Mouse (Mus musculus) heart, adult 2 months (tissue): ENCODE data around the gene Tshb. TPM values are rescaled to one million over a fixed set of nuclear protein-coding genes. Genes with fewer than 3 reads are reported as not detected.

ENCODE experiments used
- DNase-seq, 2 experiments: peaks; one replicate each; pipeline ENCODE4 v3.0.0; 2021
- H3K27ac ChIP-seq: fragments of 200-600 bp; 2 replicates; pipeline ENCODE4 v1.8.1; 2022
- H3K27me3 ChIP-seq: fragments of 200-500 bp; 2 replicates; pipeline ENCODE4 v1.6.1; 2012; ENCODE audit warnings: mild to moderate bottlenecking, low read length, inconsistent platforms, mixed read lengths; ENCODE audit not compliant: control insufficient read depth, insufficient read depth
- H3K36me3 ChIP-seq: fragments of 200-500 bp; 2 replicates; pipeline ENCODE4 v1.6.1; 2012; ENCODE audit warnings: low read length, inconsistent platforms; ENCODE audit not compliant: control insufficient read depth, insufficient read depth
- H3K4me1 ChIP-seq: fragments of 200-500 bp; 2 replicates; pipeline ENCODE4 v1.6.1; 2011; ENCODE audit warnings: low read length; ENCODE audit not compliant: control insufficient read depth, insufficient read depth
- H3K4me3 ChIP-seq: fragments of 200-600 bp; 2 replicates; pipeline ENCODE4 v1.8.1; 2022
- H3K79me2 ChIP-seq: fragments of 200-500 bp; replicated peaks from 2 replicates; pipeline ENCODE4 v1.6.1; 2012; ENCODE audit warnings: mild to moderate bottlenecking, inconsistent platforms, low read length, moderate library complexity, mixed read lengths; ENCODE audit not compliant: control insufficient read depth, insufficient read depth
- H3K9ac ChIP-seq: fragments of 200-500 bp; 2 replicates; pipeline ENCODE4 v1.6.1; 2012; ENCODE audit warnings: low read depth, mild to moderate bottlenecking, control low read depth, inconsistent platforms, low read length, mixed read lengths
- CTCF ChIP-seq: fragments of 200-600 bp; IDR thresholded peaks from 2 replicates; pipeline ENCODE4 v1.8.1; 2022; ENCODE audit warnings: antibody characterized with exemption, mild to moderate bottlenecking, moderate library complexity
- EP300 ChIP-seq: fragments of 200-500 bp; IDR thresholded peaks from 2 replicates; pipeline ENCODE4 v1.6.1; 2011; ENCODE audit warnings: low read depth, low read length, control low read depth; ENCODE audit not compliant: insufficient read depth
- POLR2A ChIP-seq: fragments of 200-500 bp; IDR thresholded peaks from 2 replicates; pipeline ENCODE4 v1.6.1; 2011; ENCODE audit warnings: mild to moderate bottlenecking, low read depth, low read length, control low read depth; ENCODE audit not compliant: insufficient read depth
- WGBS: fragments of 180-500 bp; shearing (Covaris S2); methylation state at CpG from one replicate; pipeline ENCODE4 v1.1.7; 2018; 5-methylcytosine and 5-hydroxymethylcytosine counted together
- intact Hi-C: fragments of 180-260 bp; cut with DNase I; formaldehyde crosslinking; loops from one replicate; pipeline ENCODE4 v1.15.1; 2025
- polyA plus RNA-seq: library from polyadenylated mRNA; depleted of rRNA; stranded (reverse); fragments of >200 nt; gene quantifications from 2 replicates; pipeline ENCODE4 v1.2.3, GENCODE M21; 2012
- total RNA-seq, 2 experiments: library from RNA; stranded (reverse); gene quantifications; 2 replicates each; pipeline ENCODE4 v1.2.3; 2021

The Tshb gene
- total and polyA plus RNA-seq, 3 experiments: not detected

DNA sequence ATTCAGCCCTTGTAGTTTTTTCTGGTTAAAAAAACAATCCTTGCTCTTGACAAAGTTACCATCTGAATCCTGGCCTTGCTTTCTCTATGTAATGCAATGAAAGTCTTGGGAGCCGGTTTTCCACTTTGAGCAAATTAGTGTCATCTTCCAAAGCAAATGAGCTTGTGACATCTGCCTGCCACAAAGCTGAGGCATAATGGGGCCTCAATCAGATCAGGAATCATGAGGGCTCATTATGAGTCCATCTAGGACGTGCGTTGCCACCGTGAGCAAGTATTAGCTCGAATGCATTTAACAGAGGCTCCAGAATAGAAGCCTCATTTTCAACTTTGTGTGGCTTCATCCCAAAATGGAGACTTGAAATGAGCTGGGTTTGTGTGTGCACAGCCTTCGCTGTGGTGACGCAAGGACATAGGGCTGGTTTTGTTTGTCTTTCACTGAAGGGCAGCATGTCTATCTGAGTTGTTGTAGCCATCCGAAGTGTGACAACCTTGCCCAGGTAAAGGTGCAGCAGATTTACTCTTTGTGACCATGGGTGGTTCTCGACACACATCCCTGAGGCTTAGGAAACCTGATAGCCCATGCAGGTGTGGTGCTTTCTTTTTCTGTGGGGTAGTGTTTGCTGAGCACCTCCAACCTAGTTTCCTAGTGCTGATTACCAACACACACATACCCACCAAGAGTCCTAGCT, 38.6 kb downstream of the Tshb start:
- H3K9ac ChIP-seq: no peak overlapping the region
- H3K4me1 ChIP-seq: peaks cover 25% of the 10 kb centered on the region
- H3K27ac ChIP-seq: peak overlapping the region; percentile 77
- H3K36me3 ChIP-seq: no peaks in the 10 kb centered on the region
- TF ChIP-seq POLR2A (no peak), EP300 (no peak), CTCF (no peak)
- no peaks in the 10 kb centered on the region for H3K79me2 ChIP-seq
- no peak for DNase-seq
- intact Hi-C loops: no loop called here
- no peak overlapping the region for H3K4me3 ChIP-seq
- H3K27me3 ChIP-seq: no peaks in the 10 kb centered on the region
- WGBS: 95% methylated on average over 9 of the region's 9 CpGs

DNA sequence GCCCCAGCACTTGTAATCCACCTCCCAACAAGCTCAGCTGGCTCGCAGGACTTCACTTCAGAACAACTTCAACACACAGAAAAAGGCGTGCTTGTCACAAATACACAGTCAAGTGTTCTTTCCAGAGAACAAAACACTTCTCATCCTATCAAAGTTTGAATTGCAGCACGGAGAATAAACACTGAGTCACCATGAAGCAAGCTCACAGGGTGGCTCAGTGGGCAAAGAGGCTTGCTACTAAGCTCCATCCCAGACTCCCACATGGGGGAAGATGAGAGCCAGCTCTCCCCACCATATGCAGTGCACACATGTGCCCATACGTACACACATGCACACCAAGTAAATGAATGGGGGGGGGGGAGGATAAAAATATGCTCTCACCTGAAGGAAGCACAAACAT, 39.3 kb downstream of the Tshb start:
- no peak for TF ChIP-seq CTCF
- TF ChIP-seq POLR2A: no peak
- no peak for TF ChIP-seq EP300
- Histone ChIP-seq H3K9ac (no peak overlapping the region), H3K4me3 (no peak overlapping the region), H3K4me1 (peaks cover 27% of the 10 kb centered on the region), H3K36me3 (no peaks in the 10 kb centered on the region), H3K27ac (no peak overlapping the region), H3K79me2 (no peaks in the 10 kb centered on the region), H3K27me3 (no peaks in the 10 kb centered on the region)
- intact Hi-C loops: no loop called here
- DNase-seq: no peak
- WGBS: 73% methylated on average over 4 of the region's 4 CpGs

DNA sequence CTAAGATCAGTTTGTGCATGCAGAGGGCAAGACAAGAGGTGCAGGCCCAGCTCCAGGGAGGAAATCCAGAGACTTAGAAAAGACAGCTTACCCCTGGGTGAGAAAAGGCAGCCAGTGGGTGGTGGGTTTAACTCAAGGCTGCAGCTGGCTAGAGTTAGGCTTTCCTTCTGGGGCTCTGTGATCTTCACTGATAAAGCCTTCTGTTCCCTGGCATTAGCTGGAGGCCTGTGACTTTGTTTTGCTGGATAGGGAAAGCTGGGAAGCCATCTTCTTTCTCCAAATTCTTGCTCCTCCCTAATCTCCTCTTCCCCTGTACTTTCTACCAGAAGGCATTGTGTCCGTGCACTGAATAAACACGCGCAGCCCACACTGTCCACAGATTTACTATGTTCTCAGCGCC, 39.8 kb downstream of the Tshb start:
- no peaks in the 10 kb centered on the region for H3K79me2 ChIP-seq
- no peak for TF ChIP-seq POLR2A
- TF ChIP-seq EP300: no peak
- no peak for TF ChIP-seq CTCF
- 58% methylated on average over 4 of the region's 4 CpGs for WGBS
- H3K36me3 ChIP-seq: no peaks in the 10 kb centered on the region
- H3K27me3 ChIP-seq: no peaks in the 10 kb centered on the region
- H3K9ac ChIP-seq: no peak overlapping the region
- H3K27ac ChIP-seq: no peak overlapping the region
- no peak for DNase-seq
- H3K4me3 ChIP-seq: no peak overlapping the region
- intact Hi-C loops: no loop called here
- H3K4me1 ChIP-seq: peaks cover 29% of the 10 kb centered on the region

DNA sequence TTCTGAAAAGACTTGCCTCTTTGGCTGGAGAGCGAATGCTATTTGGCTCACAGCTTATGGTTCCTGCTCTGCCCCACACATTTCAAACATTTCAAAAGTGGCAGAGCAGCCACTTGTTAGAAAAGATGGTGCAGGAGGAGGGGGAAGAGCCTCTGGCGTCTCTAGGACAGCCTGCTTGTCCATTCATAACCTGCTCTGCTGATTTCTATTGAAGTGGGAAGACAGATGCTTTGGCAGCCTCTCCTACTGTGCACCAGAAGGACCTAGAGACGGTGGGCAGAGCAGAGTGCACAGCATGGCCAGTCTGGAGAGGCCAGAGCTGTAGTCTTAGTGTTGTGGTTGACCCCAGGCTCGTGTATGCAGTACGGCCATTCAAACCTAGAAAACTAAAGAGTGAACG, 43.6 kb downstream of the Tshb start:
- TF ChIP-seq CTCF (no peak), POLR2A (no peak), EP300 (no peak)
- H3K4me3 ChIP-seq: no peak overlapping the region
- H3K36me3 ChIP-seq: peaks cover 2% of the 10 kb centered on the region; the same call in 1 of the 2 replicates
- 66% methylated on average over 6 of the region's 6 CpGs for WGBS
- DNase-seq: no peak
- no peaks in the 10 kb centered on the region for H3K79me2 ChIP-seq
- H3K4me1 ChIP-seq: peaks cover 21% of the 10 kb centered on the region
- no peaks in the 10 kb centered on the region for H3K27me3 ChIP-seq
- H3K9ac ChIP-seq: no peak overlapping the region
- H3K27ac ChIP-seq: peak overlapping the region; percentile 78
- intact Hi-C loops: loop anchor here (10.0 kb wide), 1 partner anchor 256 kb away; the partner anchor contains the start of gene Sike1

DNA sequence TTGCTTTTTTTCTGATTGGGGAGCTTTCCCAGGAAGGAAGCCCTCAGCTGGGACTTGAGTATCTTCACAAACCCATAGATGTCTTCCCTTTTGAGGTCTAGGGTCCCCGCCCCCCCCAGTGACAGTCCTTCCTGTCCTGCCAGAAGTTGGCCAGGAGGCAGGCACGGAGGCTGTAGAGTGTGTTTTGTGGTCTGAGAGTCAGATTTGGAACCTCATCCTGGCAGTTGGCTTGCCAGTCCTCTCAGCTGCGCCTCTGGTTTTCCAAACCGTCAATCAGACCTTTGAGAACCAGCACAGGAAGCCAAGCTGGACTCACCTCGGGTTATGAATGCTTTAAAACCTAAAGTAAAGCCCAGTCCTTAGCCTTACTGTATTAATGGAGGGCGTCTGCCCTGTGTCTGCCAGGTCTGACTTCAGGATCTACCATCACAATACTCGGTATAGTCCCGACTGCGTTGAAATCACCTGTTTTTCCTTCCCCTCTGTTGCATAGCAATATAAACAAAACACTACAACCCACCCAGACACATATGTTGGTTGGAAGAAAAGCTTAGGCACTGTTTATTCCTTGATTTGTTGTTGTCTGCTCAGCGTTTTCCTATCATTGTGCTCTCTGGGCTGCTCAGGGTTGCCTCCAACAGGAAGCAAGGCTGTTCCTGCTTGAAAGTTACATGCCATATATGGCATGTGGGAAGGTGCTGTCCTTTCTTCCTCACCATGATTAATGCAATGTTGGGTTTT, 44.2 kb downstream of the Tshb start:
- Histone ChIP-seq H3K9ac (no peak overlapping the region), H3K27ac (peak overlapping the region; percentile 78), H3K36me3 (peaks cover 2% of the 10 kb centered on the region; the same call in 1 of the 2 replicates), H3K79me2 (no peaks in the 10 kb centered on the region), H3K4me3 (no peak overlapping the region), H3K27me3 (no peaks in the 10 kb centered on the region), H3K4me1 (peaks cover 23% of the 10 kb centered on the region)
- 22% methylated on average over 10 of the region's 10 CpGs for WGBS
- TF ChIP-seq CTCF (no peak), EP300 (no peak), POLR2A (no peak)
- peak in 1 of 2 experiments; percentile 39 for DNase-seq
- intact Hi-C loops: loop anchor here (10.0 kb wide), 1 partner anchor 256 kb away; the partner anchor contains the start of gene Sike1

DNA sequence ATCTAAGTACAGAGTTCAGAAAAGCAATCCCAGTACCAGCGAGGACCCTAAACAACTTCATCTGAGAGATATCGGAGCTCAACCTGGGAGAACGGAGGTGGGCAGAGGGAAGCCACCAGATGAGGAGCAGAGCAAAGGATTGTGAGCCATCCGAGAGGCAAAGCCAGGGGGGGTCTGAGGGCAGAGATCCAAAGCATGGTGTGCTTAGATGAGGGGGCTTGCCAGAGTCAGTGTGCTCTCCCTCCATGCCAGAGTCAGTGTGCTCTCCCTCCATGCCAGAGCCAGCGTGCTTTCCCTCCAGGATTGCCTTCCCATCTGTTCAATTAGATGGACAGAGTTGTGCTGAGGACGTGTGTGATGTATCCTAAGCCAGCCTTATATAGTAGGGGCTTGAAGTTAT, 45.4 kb downstream of the Tshb start:
- peaks cover 2% of the 10 kb centered on the region; the same call in 1 of the 2 replicates for H3K36me3 ChIP-seq
- 77% methylated on average over 6 of the region's 6 CpGs for WGBS
- intact Hi-C loops: loop anchor here (10.0 kb wide), 1 partner anchor 258 kb away; the partner anchor contains the start of gene Sike1
- H3K4me1 ChIP-seq: peaks cover 23% of the 10 kb centered on the region
- no peak overlapping the region for H3K4me3 ChIP-seq
- peak overlapping the region; percentile 78 for H3K27ac ChIP-seq
- DNase-seq: no peak
- no peak overlapping the region for H3K9ac ChIP-seq
- no peak for TF ChIP-seq CTCF
- no peak for TF ChIP-seq EP300
- TF ChIP-seq POLR2A: no peak
- no peaks in the 10 kb centered on the region for H3K27me3 ChIP-seq
- no peaks in the 10 kb centered on the region for H3K79me2 ChIP-seq
